Mouse (Mus musculus) adrenal gland, postnatal 14 days (tissue): ENCODE data around the gene Cyp4a12b. TPM values are rescaled to one million over a fixed set of nuclear protein-coding genes. Genes with fewer than 3 reads are reported as not detected.
A peak's percentile ranks its signal among the peaks of the same experiment; 100 is the strongest.
"Not testable (repeated sequence)": the region's sequence is repeated elsewhere in the genome, so short reads cannot be mapped to it uniquely, and the experiment has no call there.

ENCODE experiments used
- DNase-seq: peaks from one replicate; pipeline ENCODE4 v3.0.0; 2021; ENCODE audit warnings: mixed read lengths
- long read RNA-seq, 2 experiments: library from polyadenylated mRNA; stranded (forward); transcript quantifications; one replicate each; pipeline ENCODE4 v2.0.0; 2021
- total RNA-seq: library from RNA; stranded (reverse); gene quantifications from 2 replicates; pipeline ENCODE4 v1.2.3, GENCODE M21; 2021

Cyp4a12b gene
- not detected in 2 replicates for total RNA-seq
- long read RNA-seq, experiment 1: 0 reads
- long read RNA-seq, experiment 2: 0 reads

- DNase-seq: not testable (repeated sequence)
Measured at GRCm38 (mm10) chr4:115411324-115411723, at the start of gene Cyp4a12b. Gene Cyp4a12b (plus strand): TSS chr4:115411624.

DNA sequence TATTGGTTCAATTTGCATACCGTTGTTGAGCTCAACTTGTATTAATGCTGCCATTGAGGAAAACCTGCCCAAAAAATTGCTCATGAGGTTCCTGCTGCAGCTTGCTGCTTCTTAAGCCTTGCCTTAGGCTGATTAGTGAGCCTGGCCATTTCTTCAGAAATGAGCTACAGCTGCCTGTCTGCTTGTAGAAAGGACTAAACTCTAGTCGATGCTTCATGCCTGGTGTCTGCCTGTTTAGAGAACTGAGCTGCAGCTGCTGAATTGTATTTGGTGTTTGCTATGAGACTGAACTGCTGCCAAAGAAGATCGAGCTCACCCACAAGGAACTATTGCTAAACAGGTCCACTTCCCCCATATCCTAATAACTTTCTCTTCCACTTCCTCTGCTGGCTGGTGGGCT is 45.8 kb upstream of the Cyp4a12b start:
- not testable (repeated sequence) for DNase-seq

- DNase-seq: not testable (repeated sequence)
Measured at GRCm38 (mm10) chr4:115368067-115368466, 43.4 kb upstream of the Cyp4a12b start.

DNA sequence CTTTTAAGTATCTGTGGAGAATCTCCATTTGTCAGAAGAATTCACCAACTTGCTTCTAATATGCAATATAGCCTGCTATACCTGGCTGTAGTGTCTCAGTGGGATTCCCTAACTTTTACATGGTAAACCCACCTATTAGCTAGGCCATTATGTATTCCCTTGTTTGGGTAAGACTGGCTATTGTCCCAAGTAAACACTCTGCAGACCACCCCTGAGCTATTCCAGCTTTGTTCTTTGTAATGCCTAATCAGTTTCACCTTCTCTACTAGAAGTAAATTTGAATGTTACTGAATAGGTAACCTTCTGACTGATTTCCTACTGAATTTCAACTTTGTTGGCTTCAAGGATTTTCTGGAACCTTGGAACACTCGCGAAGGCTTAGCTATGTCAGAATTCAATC is 15.2 kb upstream of the Cyp4a12b start:
- DNase-seq: not testable (repeated sequence)

DNA sequence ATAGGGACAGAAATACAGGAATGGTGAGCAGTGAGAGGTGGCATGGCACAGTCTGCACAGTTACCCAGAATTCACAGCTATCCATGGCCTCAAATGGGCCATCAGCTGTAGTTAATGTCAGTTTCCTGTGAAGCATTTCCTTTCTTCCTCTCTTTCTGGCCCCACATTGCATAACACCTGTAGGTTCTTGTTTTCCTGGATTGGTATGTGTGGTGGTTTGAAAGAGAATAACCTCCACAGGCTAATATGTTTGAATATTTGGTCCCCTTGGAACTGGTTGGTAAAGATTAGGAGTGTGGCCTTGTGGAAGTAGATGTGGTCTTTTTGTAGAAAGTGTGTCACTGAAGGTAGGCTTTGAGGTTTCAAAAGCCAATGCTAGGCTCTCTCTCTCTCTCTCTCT is 14.5 kb upstream of the Cyp4a12b start:
- DNase-seq: not testable (repeated sequence)

GRCm38 (mm10) chr4:115450577-115451137 is 39.2 kb downstream of the Cyp4a12b start:
- no peak for DNase-seq

- DNase-seq: no peak
Measured at GRCm38 (mm10) chr4:115452304-115452703, 40.9 kb downstream of the Cyp4a12b start, which contains the start of gene Cyp4a30b. Gene Cyp4a30b (plus strand): TSS chr4:115452604.

GRCm38 (mm10) chr4:115473585-115473984 is 62.2 kb downstream of the Cyp4a12b start:
- DNase-seq: not testable (repeated sequence)

DNA sequence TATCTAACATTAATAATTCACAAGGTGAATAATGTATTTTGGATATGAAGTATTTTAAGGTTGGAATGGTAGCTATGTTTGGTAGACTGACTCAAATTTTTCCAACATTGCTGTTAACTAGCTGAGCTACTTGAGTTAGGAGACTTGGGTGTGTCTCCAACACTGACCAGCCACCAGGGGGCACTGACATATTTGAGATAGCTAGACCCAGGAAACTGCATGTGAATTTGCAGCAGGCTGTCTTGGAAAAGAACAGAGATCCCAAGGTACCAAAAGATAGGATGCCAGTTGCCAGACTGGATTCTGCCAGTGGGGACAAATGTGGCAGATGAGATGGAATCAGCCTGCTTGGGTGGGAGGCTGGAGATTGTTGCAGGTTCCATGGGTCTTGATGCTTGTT is 64.6 kb downstream of the Cyp4a12b start:
- DNase-seq: peak; percentile 27

GRCm38 (mm10) chr4:115481006-115481652 is 69.7 kb downstream of the Cyp4a12b start:
- DNase-seq: no peak

Other genes with a start within 250 kb of the Cyp4a12b start
- gene Cyp4a29, start 169.5 kb upstream of the Cyp4a12b start, total RNA-seq: not detected in 2 replicates
- gene Cyp4a12a, start 112.6 kb upstream of the Cyp4a12b start, total RNA-seq: not detected in 2 replicates
- not detected in 2 replicates for gene Cyp4a30b, start 41.0 kb downstream of the Cyp4a12b start, total RNA-seq
- gene Cyp4a14, start 84.5 kb downstream of the Cyp4a12b start, total RNA-seq: 2.8 and 25.3 TPM in 2 replicates
- gene Cyp4a10, start 106.6 kb downstream of the Cyp4a12b start, total RNA-seq: 0.53 and 1.3 TPM in 2 replicates
- gene Cyp4a31, start 152.0 kb downstream of the Cyp4a12b start, total RNA-seq: 0.68 and 5.7 TPM in 2 replicates
- 3.1 and 9.7 TPM in 2 replicates for gene Cyp4a32, start 189.3 kb downstream of the Cyp4a12b start, total RNA-seq
- 18.5 and 28.6 TPM in 2 replicates for gene Cyp4b1, start 236.1 kb downstream of the Cyp4a12b start, total RNA-seq